Mouse (Mus musculus) kidney, postnatal 0 days (tissue): ENCODE measurements around the gene Patj. TPM values are rescaled to one million over a fixed set of nuclear protein-coding genes. Genes with fewer than 3 reads are reported as not detected.

Source experiments
- ATAC-seq: fragments of 200-750 bp; cut with Nextera tagmentation; replicated peaks from 2 replicates; pipeline ENCODE4 v1.8.0; 2017; ENCODE audit warnings: low read depth, moderate number of reproducible peaks, moderate TSS enrichment, moderate library complexity; ENCODE audit not compliant: low FRiP score
- DNase-seq: peaks from one replicate; pipeline ENCODE4 v3.0.0-alpha.2; 2016; ENCODE audit warnings: low spot score
- H3K27ac ChIP-seq: fragments of 300-500 bp; sonication (generic); 2 replicates; pipeline ENCODE4 v1.5.1; 2014; ENCODE audit warnings: mild to moderate bottlenecking
- H3K27me3 ChIP-seq: fragments of 300-500 bp; sonication (generic); 2 replicates; pipeline ENCODE4 v1.6.1; 2014; ENCODE audit warnings: low read length, mixed read lengths; ENCODE audit not compliant: insufficient read depth
- H3K36me3 ChIP-seq: fragments of 300-500 bp; sonication (generic); 2 replicates; pipeline ENCODE4 v1.6.1; 2014; ENCODE audit warnings: low read length, mixed read lengths; ENCODE audit not compliant: insufficient read depth
- H3K4me1 ChIP-seq: fragments of 300-500 bp; sonication (generic); replicated peaks from 2 replicates; pipeline ENCODE4 v1.6.1; 2014; ENCODE audit warnings: antibody characterized with exemption, low read length, mixed read lengths; ENCODE audit not compliant: insufficient read depth
- H3K4me2 ChIP-seq: fragments of 300-500 bp; sonication (generic); 2 replicates; pipeline ENCODE4 v1.6.1; 2014; ENCODE audit warnings: mild to moderate bottlenecking, low read length, moderate library complexity, mixed read lengths
- H3K4me3 ChIP-seq: fragments of 300-500 bp; sonication (generic); replicated peaks from 2 replicates; pipeline ENCODE4 v1.5.1; 2014; ENCODE audit warnings: low read depth, low read length
- H3K9ac ChIP-seq: fragments of 300-500 bp; sonication (generic); 2 replicates; pipeline ENCODE4 v1.6.1; 2014; ENCODE audit warnings: low read depth, low read length
- H3K9me3 ChIP-seq: fragments of 300-500 bp; sonication (generic); replicated peaks from 2 replicates; pipeline ENCODE4 v1.6.1; 2016; ENCODE audit warnings: low read length, inconsistent platforms, mixed read lengths
- CTCF ChIP-seq: IDR thresholded peaks from 2 replicates; pipeline ENCODE4 v1.5.1; 2016; ENCODE audit warnings: antibody characterized with exemption, low read depth, mild to moderate bottlenecking, moderate library complexity
- WGBS: fragments of 180-500 bp; shearing (Covaris S2); extraction: QIAGEN DNeasy Blood & Tissue Kit; methylation state at CpG from one replicate; pipeline ENCODE4 v1.1.7; 2014; 5-methylcytosine and 5-hydroxymethylcytosine counted together
- polyA plus RNA-seq: library from polyadenylated mRNA; unstranded; fragments of >200 nt; fragmentation: Nextera tagmentation; extraction: Ambion mirVana; gene quantifications from 2 replicates; pipeline ENCODE4 v1.2.1, GENCODE M21; 2015

Patj gene
- polyA plus RNA-seq, 1 experiment from 2014 or later = 15.2 TPM

DNA sequence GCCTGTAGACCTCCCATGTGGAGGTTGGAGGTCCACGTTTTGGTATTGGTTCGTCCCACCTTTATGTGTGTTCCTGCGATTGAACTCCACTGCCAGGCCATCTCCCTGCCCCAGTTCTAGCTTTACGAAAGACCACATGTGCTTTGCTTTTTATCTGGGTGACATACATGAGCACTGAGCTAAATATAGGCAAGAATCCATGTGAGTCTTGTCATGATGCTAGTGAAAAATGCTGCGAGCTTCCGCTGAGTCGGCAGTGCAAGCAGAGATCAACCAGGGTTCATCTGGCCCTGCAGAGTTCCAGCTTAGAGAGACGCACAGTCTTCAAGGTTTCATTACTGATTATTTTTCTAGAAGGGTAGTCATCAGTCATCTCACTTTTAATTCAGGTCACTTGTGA is 32.8 kb downstream of the Patj start:
- 59% methylated on average over 8 of the region's 8 CpGs for WGBS
- Histone ChIP-seq H3K9ac (no peak overlapping the region), H3K27me3 (no peaks in the 10 kb centered on the region), H3K27ac (no peak overlapping the region), H3K9me3 (no peaks in the 10 kb centered on the region), H3K4me1 (no peaks in the 10 kb centered on the region), H3K4me2 (no peak overlapping the region), H3K36me3 (0 out of 2 replicates have a peak, but pooled peaks cover 3% of the 10 kb centered on the region), H3K4me3 (no peak overlapping the region)
- TF ChIP-seq CTCF = no peak
- DNase-seq = peak; percentile 84
- no peak; the same call in 1 of the 2 replicates for ATAC-seq

DNA sequence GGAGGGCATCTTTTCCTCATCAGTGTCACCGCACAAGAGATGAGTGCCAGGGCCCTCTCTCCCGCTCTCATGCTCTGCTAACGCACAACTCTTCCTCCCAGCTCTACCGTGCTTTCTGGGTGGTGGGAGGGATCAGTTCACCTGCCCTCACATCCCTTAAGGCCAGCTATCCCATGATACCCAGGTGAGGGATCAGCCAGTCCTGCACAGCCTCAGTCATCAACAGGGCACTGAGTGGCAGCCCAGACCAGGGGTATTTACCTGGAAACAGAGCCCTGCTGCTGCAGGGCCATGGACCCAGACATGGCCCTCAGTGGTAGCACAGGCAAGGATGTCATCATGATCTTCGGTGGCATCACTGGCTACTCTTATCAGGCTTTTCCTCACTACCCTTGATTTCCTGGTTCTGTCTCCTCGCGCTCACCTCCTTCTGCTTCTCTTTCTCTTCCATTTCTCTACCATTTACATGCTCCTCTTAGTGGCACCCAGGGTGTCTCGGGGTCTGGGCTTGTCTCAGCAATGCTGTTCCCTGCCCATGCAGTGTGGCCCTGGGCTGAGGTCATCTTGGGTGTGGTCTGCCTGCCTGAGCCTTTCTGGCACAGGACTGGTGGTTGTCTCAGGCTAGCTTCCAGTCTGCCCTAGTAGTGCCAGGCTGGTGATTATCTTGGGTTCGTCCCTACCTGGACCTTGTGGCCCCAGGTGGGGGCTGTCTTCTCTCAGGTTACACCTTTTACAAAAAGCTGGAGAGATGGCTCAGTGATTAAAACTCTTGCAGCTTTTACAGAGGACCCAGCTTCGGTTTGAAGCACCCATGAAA is 40.3 kb downstream of the Patj start:
- H3K27ac ChIP-seq = no peak overlapping the region
- no peaks in the 10 kb centered on the region for H3K27me3 ChIP-seq
- no peak for DNase-seq
- H3K4me2 ChIP-seq = no peak overlapping the region
- H3K9me3 ChIP-seq = no peaks in the 10 kb centered on the region
- no peak for ATAC-seq
- WGBS = 87% methylated on average over 10 of the region's 10 CpGs
- no peaks in the 10 kb centered on the region for H3K36me3 ChIP-seq
- H3K9ac ChIP-seq = no peak overlapping the region
- TF ChIP-seq CTCF = no peak
- no peak overlapping the region for H3K4me3 ChIP-seq
- no peaks in the 10 kb centered on the region for H3K4me1 ChIP-seq

GRCm38 (mm10) chr4:98436664-98437363 is 41.2 kb downstream of the Patj start:
- WGBS = 52% methylated on average over 12 of the region's 12 CpGs
- DNase-seq = peak; percentile 59
- no peaks in the 10 kb centered on the region for H3K36me3 ChIP-seq
- H3K4me1 ChIP-seq = no peaks in the 10 kb centered on the region
- H3K9me3 ChIP-seq = no peaks in the 10 kb centered on the region
- H3K4me3 ChIP-seq = peak overlapping the region; percentile 18; the same call in 1 of the 2 replicates
- TF ChIP-seq CTCF = no peak
- H3K27ac ChIP-seq = 0 out of 2 replicates have a peak overlapping the region, but pooled peaks have one; percentile 6
- peak overlapping the region; percentile 43 for H3K4me2 ChIP-seq
- H3K27me3 ChIP-seq = no peaks in the 10 kb centered on the region
- H3K9ac ChIP-seq = no peak overlapping the region
- no peak; the same call in 1 of the 2 replicates for ATAC-seq

DNA sequence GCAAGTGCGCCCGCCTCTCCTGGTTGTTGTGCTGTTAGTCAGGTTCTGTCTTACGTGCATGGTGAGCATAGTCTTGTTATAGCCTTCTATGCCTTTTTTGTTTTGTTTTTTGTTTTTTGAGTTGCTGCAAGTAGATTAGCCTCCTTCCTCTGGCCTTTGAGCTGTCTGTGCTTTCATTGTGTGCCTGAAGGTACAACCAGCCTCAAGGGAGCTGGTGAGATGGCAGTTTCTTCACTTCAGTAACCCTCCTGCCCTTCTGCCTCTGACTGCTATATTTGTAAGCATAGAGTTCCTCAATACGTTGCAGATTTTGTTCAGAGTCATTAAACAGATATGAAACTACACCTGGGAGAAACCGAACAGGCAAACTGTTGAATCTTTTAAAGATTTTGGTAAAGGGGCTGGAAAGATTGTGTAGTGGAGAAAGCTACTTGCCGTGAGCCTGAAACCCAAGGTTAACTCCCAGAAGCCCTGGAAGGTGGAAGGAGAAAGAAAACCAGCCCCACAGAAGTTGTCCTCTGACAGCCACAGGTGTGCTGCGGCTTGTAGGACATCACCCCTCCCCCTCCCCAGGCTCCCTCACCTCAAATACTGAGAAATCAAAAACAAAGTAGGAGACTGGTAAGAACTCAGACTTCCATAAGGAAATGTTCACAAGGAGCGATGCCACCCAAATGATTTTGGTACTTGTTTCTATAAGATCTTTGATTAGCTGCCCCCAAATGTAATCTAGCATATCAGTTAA is 43.8 kb downstream of the Patj start:
- no peaks in the 10 kb centered on the region for H3K9me3 ChIP-seq
- DNase-seq = no peak
- no peak overlapping the region for H3K9ac ChIP-seq
- no peak overlapping the region for H3K27ac ChIP-seq
- ATAC-seq = no peak
- TF ChIP-seq CTCF = no peak
- WGBS = 81% methylated on average over 8 of the region's 8 CpGs
- no peak overlapping the region for H3K4me2 ChIP-seq
- no peak overlapping the region for H3K4me3 ChIP-seq
- H3K4me1 ChIP-seq = no peaks in the 10 kb centered on the region
- H3K36me3 ChIP-seq = no peaks in the 10 kb centered on the region
- no peaks in the 10 kb centered on the region for H3K27me3 ChIP-seq

GRCm38 (mm10) chr4:98441248-98441647 is 45.7 kb downstream of the Patj start:
- H3K4me2 ChIP-seq = no peak overlapping the region
- TF ChIP-seq CTCF = no peak
- no peaks in the 10 kb centered on the region for H3K27me3 ChIP-seq
- H3K4me3 ChIP-seq = no peak overlapping the region
- H3K9me3 ChIP-seq = no peaks in the 10 kb centered on the region
- H3K9ac ChIP-seq = no peak overlapping the region
- H3K4me1 ChIP-seq = no peaks in the 10 kb centered on the region
- no peak for ATAC-seq
- no peak for DNase-seq
- WGBS = 34% methylated on average over 3 of the region's 3 CpGs
- H3K36me3 ChIP-seq = no peaks in the 10 kb centered on the region
- no peak overlapping the region for H3K27ac ChIP-seq

- H3K4me3 ChIP-seq = no peak overlapping the region
- H3K9me3 ChIP-seq = no peaks in the 10 kb centered on the region
- 85% methylated on average over 10 of the region's 10 CpGs for WGBS
- DNase-seq = peak; percentile 83
- no peak; the same call in 1 of the 2 replicates for ATAC-seq
- no peak overlapping the region for H3K9ac ChIP-seq
- peak; percentile 79 for TF ChIP-seq CTCF
- H3K27me3 ChIP-seq = no peaks in the 10 kb centered on the region
- no peak overlapping the region for H3K4me2 ChIP-seq
- no peaks in the 10 kb centered on the region for H3K4me1 ChIP-seq
- H3K36me3 ChIP-seq = no peaks in the 10 kb centered on the region
- no peak overlapping the region for H3K27ac ChIP-seq
These were observed 49.0 kb downstream of the Patj start for GRCm38 (mm10) chr4:98444437-98445139.
